Mouse (Mus musculus) adrenal gland, postnatal 4 days (tissue): ENCODE data around the gene Irgq. TPM values are rescaled to one million over a fixed set of nuclear protein-coding genes. Genes with fewer than 3 reads are reported as not detected.

ENCODE experiments used
- DNase-seq, 2 experiments: peaks; one replicate each; pipeline ENCODE4 v3.0.0; 2021 to 2022; ENCODE audit warnings: low spot score in 2 of 2, mixed read lengths in 2 of 2
- total RNA-seq, 2 experiments: library from RNA; stranded (reverse); gene quantifications; 2 replicates each; pipeline ENCODE4 v1.2.3; 2021

The Irgq gene
- total RNA-seq, 2 experiments from 2014 or later = 24.9 to 25.7 TPM

DNA sequence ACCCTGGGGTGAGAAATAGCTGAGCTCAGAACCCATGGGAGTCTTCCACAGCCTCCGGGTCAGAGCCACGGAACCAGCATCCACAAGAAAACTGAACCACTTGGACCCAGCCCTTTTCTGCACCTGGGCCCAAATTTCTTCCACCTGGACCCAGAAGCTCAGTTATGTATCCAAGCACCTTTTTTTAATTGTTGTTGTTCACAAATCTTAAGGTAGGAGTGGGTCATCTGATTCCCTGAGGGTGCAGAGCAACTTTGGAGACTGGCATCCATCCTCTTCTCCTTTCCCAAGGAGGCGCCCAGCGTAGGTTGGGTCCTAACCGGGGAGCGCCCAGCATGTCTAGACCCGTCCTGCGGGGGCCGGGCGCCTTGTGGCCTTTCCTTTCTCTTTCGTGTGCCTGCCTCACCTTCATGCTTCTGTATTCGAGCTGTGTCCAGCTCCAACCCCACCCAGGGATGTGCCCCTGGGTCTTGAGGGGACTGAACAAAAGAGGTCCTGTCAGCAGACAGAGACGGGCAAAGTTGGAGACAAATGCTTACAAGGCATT, 15.7 kb downstream of the Irgq start, which contains the start of the genes Pinlyp and Xrcc1:
TSS of gene Pinlyp (minus strand) at position 51 of the 547 bp plus-strand sequence.
TSS of gene Xrcc1 (plus strand) at position 222 of the 547 bp plus-strand sequence.
- DNase-seq = no peak

DNA sequence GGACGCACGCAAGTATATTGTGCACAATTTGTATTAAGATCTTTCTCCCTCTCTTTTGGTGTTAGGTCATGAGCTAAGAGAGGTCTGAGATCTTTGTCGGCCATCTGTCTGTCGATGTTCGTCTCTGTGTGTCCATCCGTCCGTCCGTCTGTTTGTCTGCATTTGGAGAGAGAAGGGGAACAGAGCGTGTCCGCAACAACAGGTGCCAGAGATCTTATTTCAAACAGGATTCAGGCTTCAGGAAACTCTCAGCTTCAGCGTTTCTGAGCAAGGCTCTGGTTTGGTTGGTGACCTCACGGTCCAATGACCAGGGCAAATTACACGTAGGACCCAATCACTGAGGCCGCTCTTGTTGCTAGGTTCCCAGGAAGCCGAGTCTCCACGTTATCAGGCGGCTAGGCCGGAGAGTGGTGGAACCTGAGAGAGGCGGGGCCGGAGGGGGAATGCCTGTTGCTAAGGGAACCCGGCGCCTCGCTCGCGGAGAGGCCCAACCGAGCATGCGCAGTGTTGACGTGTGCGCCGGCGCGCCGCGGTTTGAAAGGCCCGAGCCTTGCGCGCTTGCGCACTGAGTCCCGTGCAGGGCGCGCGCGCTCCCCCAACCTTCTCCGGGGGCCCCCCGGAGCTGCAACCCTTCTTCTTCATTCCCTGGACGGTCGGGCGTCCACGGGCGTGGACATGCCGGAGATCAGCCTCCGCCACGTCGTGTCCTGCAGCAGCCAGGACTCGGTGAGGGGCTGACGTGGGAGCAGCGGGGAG, 16.3 kb downstream of the Irgq start:
- DNase-seq = peak; percentile 96 to 99

DNA sequence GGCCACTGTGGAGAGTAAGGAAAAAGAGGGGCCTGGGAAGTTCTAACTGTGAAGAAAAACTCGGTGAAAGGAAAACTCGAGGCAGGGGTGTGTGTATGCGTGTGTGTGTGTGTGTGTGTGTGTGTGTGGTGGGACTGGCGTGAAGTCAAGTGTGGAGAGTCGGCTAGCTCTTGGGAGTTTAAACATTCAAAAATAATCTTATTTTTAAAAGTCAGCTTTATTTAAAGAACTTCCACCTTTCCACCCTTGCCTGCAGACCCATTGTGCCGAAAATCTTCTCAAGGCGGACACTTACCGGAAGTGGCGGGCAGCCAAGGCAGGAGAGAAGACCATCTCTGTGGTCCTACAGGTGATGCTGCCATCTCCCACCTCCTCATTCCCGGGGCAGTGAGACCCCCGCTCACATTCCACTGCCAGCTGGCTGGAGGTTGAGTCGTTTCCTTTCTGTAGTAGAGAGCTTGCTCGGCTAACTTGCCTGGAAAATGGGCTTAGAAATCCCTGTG, 17.1 kb downstream of the Irgq start:
- no peak for DNase-seq

DNA sequence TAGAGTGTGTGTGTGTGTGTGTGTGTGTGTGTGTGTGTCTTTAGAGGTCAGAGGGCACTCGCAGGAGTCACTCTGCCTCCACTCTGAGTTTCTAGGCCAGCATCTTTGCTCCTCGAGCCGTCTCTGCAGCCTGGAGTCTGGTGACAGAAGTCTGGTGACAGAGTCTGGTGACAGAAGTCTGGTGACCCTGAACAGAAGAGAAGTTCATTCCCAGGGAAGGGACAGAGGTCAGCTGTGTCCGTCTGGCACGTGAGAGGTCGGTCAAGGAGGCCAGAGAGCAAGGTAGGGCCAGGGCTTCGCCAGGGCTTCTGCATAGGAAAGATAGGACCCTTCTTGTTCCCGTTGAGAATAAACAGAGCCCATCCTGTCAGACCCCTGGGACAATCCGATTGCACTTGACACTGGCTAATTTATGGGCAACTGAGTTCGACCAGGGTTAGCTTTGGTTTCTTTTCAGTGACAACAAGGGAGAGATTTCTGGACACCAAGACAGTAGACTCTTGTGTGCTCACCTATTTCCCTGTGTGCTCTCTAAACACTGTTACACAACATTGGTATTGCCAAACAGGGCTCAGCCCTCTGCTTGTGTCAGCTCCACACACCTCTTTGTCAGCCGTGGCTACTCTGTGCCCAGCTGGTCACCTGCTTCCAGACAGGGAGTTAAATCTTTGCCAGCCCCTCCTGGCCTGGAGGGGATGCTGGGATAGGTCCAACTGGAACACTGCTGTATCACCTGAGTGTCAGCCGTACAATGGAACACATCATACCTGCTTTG, 21.7 kb downstream of the Irgq start:
- no peak for DNase-seq

DNA sequence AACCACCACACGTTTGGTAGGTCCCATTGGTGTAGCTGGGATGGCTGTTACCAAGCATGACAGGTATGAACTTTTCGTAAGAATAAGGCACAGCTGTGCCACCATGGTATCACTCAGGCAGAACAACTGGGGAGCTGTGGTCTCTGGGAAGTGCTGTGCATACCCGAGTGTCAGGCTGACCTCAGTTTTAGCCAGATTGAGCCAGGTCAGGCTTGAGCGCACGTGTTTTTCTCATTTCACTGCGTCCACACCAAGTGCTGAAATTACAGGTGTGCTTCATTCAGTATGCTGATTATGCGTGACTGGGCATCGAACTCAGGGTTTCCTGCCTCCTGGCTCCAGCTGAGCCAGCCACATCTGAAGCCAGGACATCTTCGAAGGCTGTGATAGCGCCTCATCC, 25.3 kb downstream of the Irgq start:
- DNase-seq = no peak

DNA sequence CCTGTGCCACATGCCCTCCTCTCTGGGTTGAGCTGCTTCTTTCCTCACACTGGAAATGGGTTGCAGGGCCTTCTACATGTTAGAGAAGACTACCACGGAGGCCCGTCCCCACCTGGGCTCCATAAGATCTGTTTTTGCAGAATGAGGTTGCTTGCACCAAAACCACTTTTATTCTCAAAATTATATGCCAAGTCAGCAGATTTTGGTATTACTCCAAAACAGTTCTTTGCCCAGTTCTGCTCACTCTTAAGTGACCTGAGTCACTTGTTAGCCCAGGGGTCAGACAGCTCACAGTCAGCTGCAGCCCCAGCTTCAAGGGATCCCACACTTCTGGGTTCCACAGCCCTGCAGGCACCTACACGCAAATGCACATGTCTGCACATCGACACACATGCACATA, 31.0 kb downstream of the Irgq start:
- DNase-seq = no peak

DNA sequence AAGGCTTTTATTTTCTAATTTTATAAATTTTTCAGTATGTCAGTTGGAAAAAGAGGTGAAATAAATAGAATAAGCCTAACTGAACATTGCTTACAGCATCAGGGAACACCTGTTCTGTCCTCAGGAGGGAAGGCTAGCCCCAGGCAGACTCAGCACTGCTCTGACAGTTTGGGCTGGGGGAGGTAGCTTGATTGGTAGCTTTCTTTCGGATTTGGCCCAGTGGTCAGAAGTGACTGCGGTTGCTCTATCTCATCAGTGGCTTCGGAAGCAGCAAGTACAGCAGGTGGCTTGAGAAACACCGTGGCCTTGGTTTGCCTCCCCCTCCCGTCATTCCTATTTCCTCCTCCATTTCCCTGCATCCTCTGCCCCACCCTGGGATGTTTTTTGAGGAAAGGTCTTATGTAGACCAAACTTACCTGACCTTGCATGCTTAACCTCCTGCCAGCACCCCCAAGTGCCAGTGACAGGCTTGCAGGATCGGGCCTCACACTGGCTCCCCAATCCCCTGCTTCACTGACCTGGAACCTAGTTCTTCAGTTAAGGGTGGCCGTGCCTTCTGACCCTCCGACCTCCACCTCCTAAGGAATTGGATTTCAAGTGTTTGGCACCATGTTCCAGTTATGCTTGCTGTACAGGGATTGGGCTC, 32.8 kb downstream of the Irgq start:
- DNase-seq = no peak

DNA sequence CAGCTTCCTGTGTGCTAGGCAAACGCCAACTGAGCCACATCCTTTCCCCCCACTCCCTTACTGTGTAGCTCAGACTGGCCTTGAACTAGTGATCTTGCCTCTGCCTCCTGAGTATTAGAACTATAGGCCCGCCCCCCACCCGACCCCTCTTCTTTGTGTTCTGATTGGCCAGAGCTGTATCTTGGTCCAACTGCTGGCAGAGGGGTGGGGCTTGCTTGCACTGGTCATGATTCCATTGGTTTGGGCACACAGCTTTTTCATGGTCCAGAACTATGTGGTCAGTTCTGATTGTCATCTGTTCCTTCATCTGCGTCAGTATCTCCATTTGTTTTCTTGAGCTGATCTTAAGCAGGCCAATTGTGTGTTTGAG, 33.3 kb downstream of the Irgq start:
- DNase-seq = no peak

DNA sequence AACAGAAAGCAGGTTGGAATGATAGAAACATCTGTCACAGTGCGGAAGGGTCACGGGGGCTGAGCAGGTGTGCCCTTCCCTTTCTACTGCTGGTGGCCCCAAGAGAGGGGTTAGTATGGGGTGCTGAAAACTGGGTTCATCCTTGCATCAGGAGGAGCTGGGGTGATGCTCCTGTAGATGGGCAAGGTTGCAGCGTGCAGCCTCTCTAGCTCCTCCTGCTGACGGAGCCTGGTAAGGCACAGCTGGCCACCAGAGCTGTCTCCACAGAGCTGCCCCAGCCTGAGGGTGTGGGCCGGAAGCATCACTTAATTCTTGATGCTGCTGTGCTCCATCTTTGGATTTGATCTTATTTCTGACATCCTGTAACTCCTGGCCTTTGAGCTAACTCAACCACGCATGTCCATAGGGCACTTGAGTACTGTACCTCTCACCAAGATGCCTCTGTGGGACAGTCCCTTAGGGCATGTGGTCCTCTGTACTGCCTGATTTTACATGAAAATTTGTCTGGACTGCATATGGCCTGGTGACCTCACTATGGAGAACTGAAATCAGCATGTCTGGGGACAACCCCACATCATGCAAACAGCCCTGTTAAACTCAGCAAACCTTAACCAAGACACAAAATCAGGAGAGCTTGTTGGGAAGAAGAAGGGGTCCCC, 34.2 kb downstream of the Irgq start:
- DNase-seq = peak in 1 of 2 experiments; percentile 50

DNA sequence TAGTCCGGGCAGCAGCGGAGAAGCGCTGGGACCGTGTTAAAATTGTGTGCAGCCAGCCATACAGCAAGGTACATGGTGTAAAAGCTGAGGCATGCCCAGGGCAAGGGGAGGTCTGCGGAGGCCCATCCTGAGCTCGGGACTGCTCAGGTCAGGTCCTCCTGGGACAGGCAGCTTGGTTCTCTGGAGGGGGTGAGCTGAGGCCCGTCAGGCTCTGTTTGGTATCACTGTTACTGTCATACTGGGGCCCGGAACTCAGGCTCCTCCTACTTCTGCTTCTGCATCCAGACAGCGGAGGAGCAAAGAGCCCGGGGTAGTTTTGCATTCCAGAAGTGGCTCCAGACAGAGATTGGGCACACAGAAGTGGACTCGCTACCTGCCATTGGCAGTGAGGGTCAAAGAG, 35.1 kb downstream of the Irgq start:
- no peak for DNase-seq

DNA sequence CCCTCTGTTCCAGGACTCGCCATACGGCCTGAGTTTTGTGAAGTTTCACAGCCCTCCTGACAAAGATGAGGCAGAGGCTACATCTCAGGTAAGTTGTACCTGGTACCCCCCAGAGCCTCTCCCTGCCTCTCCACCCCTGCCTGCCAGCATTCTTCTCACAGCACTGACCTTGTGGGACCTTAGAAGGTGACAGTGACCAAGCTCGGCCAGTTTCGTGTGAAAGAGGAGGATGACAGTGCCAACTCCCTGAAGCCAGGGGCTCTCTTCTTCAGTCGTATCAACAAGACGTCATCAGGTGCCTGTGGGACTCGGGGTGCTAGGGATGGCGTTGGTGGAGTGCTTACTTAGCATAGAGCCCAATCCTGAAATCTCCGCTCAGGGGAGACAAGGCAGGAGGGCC, 35.7 kb downstream of the Irgq start:
- no peak for DNase-seq

DNA sequence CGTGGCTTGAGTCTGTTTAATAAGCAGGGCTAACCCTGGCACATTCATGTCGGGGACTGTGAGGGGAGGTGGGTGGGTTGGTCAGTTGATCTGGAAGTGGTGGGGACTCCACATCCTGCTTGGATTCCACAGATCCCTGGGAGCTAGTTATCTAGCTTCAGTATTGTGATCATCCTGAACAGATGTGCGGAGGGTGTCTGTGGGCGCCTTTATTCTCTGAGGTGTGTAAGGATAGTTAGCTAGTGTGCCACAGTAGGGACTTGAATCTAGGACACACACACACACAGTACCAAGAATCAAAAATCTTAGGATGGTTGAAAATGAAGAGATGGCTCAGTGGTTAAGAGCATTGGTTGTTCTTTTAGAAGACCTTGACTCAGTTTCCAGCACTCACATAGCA, 38.0 kb downstream of the Irgq start:
- no peak for DNase-seq

DNA sequence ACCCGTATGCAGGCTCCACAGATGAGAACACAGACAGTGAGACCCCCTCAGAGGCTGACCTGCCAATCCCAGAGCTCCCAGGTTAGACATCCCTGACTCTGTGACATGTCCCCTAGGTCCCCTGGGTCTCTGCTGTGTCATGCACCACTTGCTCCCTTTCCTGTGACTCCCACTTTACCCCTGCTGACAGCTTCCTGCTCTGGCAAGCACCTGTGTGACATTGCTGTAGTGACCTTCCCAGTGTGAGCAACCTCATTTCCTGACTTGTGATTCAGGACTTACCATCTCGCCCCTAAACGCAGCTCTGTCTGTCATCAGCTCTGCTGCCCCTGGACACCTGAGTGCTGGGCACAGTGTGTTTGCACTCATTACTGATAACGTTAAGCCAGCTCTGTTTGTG, 40.6 kb downstream of the Irgq start:
- no peak for DNase-seq

DNA sequence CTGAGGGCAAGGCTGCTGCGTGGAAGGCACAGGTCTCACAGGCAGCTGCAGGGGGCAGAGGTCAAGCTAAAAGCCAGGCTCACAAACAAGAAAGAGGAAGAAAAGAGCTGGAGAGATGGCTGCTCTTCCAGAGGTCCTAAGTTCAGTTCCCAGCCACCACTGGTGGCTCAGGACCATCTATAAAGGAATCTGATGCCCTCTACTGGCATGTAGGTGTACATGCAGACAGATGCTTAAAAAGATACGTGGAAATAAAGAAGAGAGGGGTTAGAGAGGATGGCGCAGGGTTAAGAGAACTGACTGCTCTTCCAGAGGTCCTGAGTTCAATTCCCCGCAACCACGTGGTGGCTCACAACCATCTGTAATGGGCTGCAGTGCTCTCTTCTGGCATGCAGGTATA, 42.0 kb downstream of the Irgq start:
- no peak for DNase-seq

DNA sequence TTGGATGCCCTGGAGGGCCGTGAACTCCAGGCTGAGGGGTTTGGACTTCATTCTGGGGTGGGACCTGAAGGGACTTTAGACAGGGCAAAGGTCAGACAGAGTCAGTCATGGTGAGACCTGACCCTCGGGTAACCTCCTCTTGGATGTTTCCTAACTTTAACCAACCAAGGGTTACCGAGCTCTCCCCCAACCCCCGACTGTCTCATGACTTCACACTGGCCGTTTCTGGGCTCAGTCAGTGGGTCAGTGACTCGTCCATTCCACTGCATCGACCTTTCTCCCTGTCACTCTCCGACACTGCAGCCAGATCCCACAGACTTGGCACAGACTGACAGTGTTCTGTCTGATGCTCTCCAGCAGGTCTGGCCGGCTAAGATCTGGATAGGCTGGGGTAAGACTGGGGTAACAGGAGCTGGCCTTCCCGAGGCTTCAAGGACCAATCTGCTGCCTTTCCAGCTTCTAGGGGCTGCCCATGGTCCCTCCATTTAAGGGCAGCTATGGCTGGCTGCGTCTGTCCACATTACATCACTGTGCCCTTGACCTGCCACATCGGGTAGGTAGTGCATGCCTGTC, 43.8 kb downstream of the Irgq start:
- no peak for DNase-seq

DNA sequence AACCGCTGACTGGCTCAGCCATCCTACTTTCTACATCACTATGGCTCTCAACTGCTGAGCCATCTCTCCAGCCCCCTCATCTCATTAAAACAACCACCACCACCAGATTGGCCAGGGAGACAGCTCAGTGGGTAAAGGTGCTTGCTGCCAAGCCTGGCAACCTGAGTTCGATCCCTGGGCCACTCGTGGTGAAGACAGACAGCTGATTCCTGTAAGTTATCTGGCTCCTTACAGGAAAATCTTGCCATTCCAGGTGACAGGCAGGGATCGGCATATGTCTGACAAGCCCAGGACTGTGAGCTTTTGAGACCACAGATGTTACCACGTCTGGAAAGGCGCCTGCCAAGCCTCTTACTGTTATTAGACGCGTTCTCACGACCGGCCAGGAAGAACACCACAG, 47.3 kb downstream of the Irgq start:
- no peak for DNase-seq

DNA sequence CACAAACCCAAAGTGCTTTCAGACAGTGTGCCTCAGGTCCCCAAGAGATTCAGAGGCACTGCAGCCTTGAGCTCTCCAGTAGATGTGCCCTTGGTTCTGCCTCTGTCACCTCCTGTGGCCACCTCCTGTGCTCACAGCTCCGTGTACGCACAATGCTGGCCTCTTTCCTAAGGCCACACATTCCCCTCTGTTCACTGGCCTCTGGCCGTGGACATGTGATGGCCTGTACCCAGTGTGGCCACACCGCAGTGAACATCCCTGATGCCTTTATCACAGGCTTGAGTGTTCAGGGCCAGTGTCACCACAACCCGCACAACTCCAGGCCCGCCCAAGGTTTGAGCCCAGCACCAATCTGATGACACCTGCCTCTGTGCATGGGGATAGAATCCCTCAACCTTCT, 54.4 kb downstream of the Irgq start:
- DNase-seq = no peak

DNA sequence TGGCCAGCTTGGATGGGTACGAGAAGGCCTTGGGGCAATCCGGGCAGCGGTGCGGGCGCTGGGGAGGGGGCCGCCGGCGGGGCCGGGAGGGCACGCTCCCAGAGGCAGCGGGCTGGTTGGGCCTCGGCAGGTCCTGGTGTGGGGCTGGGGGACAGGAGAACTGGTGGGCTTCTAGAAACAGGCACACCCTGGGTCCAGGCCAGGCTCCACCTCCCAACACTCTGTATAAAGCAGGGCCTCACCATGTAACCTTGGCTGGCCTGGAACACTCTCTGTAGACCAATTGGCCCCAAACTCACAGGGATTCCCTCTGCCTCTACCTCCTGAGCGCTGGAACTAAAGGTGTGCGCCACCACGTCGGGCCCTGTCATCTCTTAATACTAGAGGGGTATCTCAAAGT, 55.5 kb downstream of the Irgq start:
- no peak for DNase-seq

DNA sequence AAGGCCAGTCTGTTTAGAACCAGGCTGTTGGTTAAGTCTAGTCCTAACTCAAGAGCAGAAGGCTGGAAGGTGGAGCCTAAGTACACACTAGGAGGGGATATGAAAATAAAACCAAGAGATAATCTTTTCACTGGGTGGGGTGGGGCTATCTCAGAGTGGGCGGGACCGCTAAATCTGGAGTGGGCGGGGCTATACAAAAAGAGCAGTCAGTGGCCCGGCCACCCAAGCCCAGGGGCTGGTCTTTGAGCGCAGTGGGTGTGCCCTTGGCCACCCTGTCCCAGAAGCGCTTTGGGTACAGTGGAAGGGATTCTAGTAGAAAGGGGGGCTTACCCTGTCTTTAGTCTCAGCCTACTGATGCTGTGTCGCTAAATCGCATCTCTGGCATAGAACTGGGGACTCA, 56.3 kb downstream of the Irgq start:
- no peak for DNase-seq

DNA sequence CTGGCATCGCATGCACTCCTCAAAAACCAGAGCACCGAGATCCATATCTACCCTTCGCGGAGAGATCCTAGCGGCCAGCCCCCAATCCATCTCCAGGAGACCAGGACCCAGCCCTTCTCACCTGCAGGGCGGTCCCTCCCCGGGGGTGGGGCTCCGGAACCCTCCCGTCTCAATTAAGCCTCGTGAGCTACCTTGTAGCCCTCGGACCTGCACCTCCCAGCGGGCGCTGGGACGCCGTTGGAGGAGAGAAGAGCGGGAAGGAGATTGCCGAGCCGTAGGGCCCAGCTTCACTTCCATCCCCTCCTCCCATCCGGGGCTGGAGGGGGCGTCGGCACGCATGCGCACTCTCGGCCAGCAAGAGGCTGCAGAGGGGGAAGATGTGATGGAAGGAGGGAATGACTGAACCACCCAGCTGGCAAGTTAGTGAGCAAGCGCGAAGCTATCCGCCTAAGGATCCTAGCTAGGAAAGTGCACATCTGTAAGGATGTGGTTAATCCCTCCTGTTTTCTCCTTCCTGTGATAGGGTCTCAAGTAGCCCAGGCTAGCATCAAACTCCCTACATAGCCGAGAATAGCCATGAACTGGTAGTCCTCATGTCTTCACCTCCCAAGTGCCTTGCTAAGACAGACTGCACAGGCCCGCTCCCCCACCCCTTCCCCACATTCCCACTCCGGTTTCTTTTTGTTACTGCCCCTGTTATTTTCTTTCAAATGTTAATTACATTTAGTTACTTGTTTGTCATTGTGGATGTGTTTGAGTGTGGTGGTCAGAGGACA, 57.0 kb downstream of the Irgq start, which contains the start of the genes Ethe1 and Zfp575:
TSS of gene Ethe1 (plus strand) at position 214 of the 776 bp plus-strand sequence.
TSS of gene Zfp575 (minus strand) at position 312 of the 776 bp plus-strand sequence.
- no peak for DNase-seq
